Mouse (Mus musculus) liver, embryonic 14.5 days (tissue): Measurements from ENCODE around the gene Atg5.

Experiments used
- CTCF ChIP-seq: IDR thresholded peaks from 2 replicates; pipeline ENCODE4 v1.5.1; 2016; ENCODE audit warnings: antibody characterized with exemption, low read depth, control low read depth
- EP300 ChIP-seq: IDR thresholded peaks from 2 replicates; pipeline ENCODE4 v1.6.1; 2016; ENCODE audit warnings: antibody characterized with exemption, low read depth

DNA sequence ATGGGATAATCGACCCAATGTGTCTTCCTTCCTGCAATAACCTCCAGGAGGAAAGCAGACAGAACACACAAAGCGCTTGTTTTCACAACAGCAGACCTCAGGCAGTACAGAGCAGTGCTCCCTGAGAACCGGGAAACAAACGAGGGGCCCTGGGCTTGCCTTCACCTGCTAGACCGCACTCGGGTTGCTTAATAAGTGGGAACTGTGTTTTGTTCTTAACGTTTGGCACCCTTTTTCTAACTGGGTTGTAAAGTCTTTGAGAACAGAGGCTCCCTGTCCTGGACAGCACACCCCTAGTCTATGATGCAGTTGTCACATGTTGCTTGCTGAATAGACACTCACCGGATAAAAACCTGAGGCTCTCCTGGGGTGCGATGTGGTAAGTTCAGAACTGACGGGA is 115.1 kb downstream of the Atg5 start:
- TF ChIP-seq CTCF = no peak
- TF ChIP-seq EP300 = no peak
